Mouse (Mus musculus): ENCODE measurements at regions not wholly inside any gene's neighbourhood (a gene's known extent, or its start where the extent isn't known, plus 50 kb on each side); places are given as distances from the start of the nearest gene placed in this dataset.
A peak's percentile ranks its signal among the peaks of the same experiment; 100 is the strongest.

DNA sequence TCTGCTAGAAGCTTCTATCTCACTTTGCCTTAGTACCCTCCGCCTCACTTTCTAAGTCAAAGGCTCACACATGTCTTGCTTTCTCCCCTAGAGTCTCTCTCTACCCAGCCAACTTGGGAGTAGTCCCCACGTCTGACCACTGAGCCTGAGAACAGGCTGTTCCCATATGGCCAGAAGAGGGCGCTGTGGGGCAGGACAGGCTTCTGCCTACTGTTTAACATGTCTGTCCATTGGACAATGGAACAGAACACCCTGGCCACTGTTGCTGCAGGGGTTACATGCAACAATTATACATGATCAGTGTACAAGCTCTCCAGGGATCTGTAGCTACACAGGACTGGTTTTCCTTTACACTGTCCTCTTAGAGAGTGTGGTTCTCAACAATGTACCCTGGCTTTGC is 52.5 kb upstream of the Glrp1 start:
- H3K27ac ChIP-seq (ENCODE audit: low read depth, low read length) = no peak overlapping the region
- no peaks in the 10 kb centered on the region for H3K4me1 ChIP-seq (ENCODE audit: insufficient read depth)
- H3K9me3 ChIP-seq (ENCODE audit: low read length) = peaks cover 5% of the 10 kb centered on the region; the same call in 1 of the 2 replicates
- H3K9ac ChIP-seq = no peak overlapping the region
- TF ChIP-seq CTCF (IDR thresholded peaks at IDR 0.05; ENCODE audit: low read depth) = peak; percentile 83
- H3K36me3 ChIP-seq (ENCODE audit: insufficient read depth) = no peaks in the 10 kb centered on the region
- peak; percentile 69 for DNase-seq
- H3K4me2 ChIP-seq (ENCODE audit: low read depth) = no peak overlapping the region
- ATAC-seq = peak; percentile 65; the same call in 1 of the 2 replicates
- WGBS = 21% methylated on average over 3 of the region's 3 CpGs
- H3K4me3 ChIP-seq (ENCODE audit: low read depth, low read length) = no peak overlapping the region
- H3K27me3 ChIP-seq (ENCODE audit: insufficient read depth, low read length) = no peaks in the 10 kb centered on the region

DNA sequence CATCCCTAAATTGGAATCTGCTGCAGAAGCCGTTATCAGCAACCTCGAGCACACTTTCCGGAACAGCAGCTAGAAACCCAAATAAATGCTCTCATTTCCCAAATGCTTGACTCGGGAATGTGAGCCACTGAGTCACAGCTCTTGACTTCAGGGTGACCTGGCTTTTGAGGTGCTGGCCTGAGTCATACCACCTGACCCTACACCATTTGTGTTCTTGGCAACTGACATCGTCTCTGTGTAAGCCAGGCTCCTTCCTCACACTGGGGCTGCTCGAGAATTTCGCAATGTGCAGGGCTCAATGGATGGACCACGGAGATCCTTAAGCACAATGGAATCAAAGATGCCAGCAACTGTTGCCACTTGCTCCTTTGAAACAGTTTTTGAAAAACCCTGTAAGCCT is 50.9 kb upstream of the Glrp1 start:
- no peak for DNase-seq
- no peak overlapping the region for H3K4me3 ChIP-seq (ENCODE audit: low read depth, low read length)
- H3K4me1 ChIP-seq (ENCODE audit: insufficient read depth) = no peaks in the 10 kb centered on the region
- peaks cover 5% of the 10 kb centered on the region; the same call in 1 of the 2 replicates for H3K9me3 ChIP-seq (ENCODE audit: low read length)
- H3K36me3 ChIP-seq (ENCODE audit: insufficient read depth) = no peaks in the 10 kb centered on the region
- ATAC-seq = no peak
- no peaks in the 10 kb centered on the region for H3K27me3 ChIP-seq (ENCODE audit: insufficient read depth, low read length)
- no peak for TF ChIP-seq CTCF (IDR thresholded peaks at IDR 0.05; ENCODE audit: low read depth)
- 50% methylated on average over 8 of the region's 8 CpGs for WGBS
- H3K9ac ChIP-seq = no peak overlapping the region
- no peak overlapping the region for H3K27ac ChIP-seq (ENCODE audit: low read depth, low read length)
- H3K4me2 ChIP-seq (ENCODE audit: low read depth) = no peak overlapping the region

Data from forebrain, postnatal 0 days (tissue).